Mouse (Mus musculus): ENCODE results near the gene Vwa2. TPM values are rescaled to one million over a fixed set of nuclear protein-coding genes. Genes with fewer than 3 reads are reported as not detected.

The Vwa2 gene
- polyA plus RNA-seq, 1 experiment from 2014 or later, result 0.63 TPM

- ATAC-seq (ENCODE audit: low FRiP score) (no peak), DNase-seq (ENCODE audit: low spot score) (no peak)
- WGBS, result 44% methylated on average over 6 of the region's 6 CpGs
- Histone ChIP-seq H3K9ac (ENCODE audit: low read depth, low read length) (no peak overlapping the region), H3K4me3 (ENCODE audit: low read depth, low read length) (no peak overlapping the region), H3K9me3 (ENCODE audit: control insufficient read depth, low read length) (no peaks in the 10 kb centered on the region), H3K27ac (ENCODE audit: low read depth, low read length) (no peak overlapping the region), H3K4me2 (replicated peaks; ENCODE audit: low read depth, low read length) (no peak overlapping the region), H3K36me3 (ENCODE audit: control insufficient read depth, insufficient read depth, low read length) (no peaks in the 10 kb centered on the region), H3K27me3 (ENCODE audit: control insufficient read depth, insufficient read depth, low read length) (no peaks in the 10 kb centered on the region), H3K4me1 (replicated peaks; ENCODE audit: control insufficient read depth, insufficient read depth, low read length) (no peaks in the 10 kb centered on the region)
These were observed 41.0 kb downstream of the Vwa2 start for GRCm38 (mm10) chr19:56915084-56915483.

- Histone ChIP-seq H3K36me3 (ENCODE audit: control insufficient read depth, insufficient read depth, low read length) (no peaks in the 10 kb centered on the region), H3K4me3 (ENCODE audit: low read depth, low read length) (no peak overlapping the region), H3K9me3 (ENCODE audit: control insufficient read depth, low read length) (no peaks in the 10 kb centered on the region), H3K9ac (ENCODE audit: low read depth, low read length) (no peak overlapping the region), H3K4me1 (replicated peaks; ENCODE audit: control insufficient read depth, insufficient read depth, low read length) (no peaks in the 10 kb centered on the region), H3K27me3 (ENCODE audit: control insufficient read depth, insufficient read depth, low read length) (no peaks in the 10 kb centered on the region), H3K27ac (ENCODE audit: low read depth, low read length) (no peak overlapping the region), H3K4me2 (replicated peaks; ENCODE audit: low read depth, low read length) (no peak overlapping the region)
- 32% methylated on average over 7 of the region's 7 CpGs for WGBS
- peak; percentile 63 for ATAC-seq (ENCODE audit: low FRiP score)
- peak; percentile 94 for DNase-seq (ENCODE audit: low spot score)
These were observed 45.6 kb downstream of the Vwa2 start for GRCm38 (mm10) chr19:56919628-56920027.

- Histone ChIP-seq H3K4me2 (replicated peaks; ENCODE audit: low read depth, low read length) (no peak overlapping the region), H3K9me3 (ENCODE audit: control insufficient read depth, low read length) (no peaks in the 10 kb centered on the region), H3K27ac (ENCODE audit: low read depth, low read length) (no peak overlapping the region), H3K27me3 (ENCODE audit: control insufficient read depth, insufficient read depth, low read length) (no peaks in the 10 kb centered on the region), H3K36me3 (ENCODE audit: control insufficient read depth, insufficient read depth, low read length) (no peaks in the 10 kb centered on the region), H3K4me1 (replicated peaks; ENCODE audit: control insufficient read depth, insufficient read depth, low read length) (no peaks in the 10 kb centered on the region), H3K4me3 (ENCODE audit: low read depth, low read length) (no peak overlapping the region), H3K9ac (ENCODE audit: low read depth, low read length) (no peak overlapping the region)
- WGBS, result 91% methylated on average over 13 of the region's 13 CpGs
- no peak for ATAC-seq (ENCODE audit: low FRiP score)
- DNase-seq (ENCODE audit: low spot score), result no peak
These were observed 46.2 kb downstream of the Vwa2 start for GRCm38 (mm10) chr19:56920232-56920631.

GRCm38 (mm10) chr19:56921744-56922143 is 47.7 kb downstream of the Vwa2 start:
- H3K4me3 ChIP-seq (ENCODE audit: low read depth, low read length), result no peak overlapping the region
- ATAC-seq (ENCODE audit: low FRiP score), result no peak
- no peaks in the 10 kb centered on the region for H3K27me3 ChIP-seq (ENCODE audit: control insufficient read depth, insufficient read depth, low read length)
- WGBS, result 80% methylated on average over 5 of the region's 5 CpGs
- H3K4me2 ChIP-seq (replicated peaks; ENCODE audit: low read depth, low read length), result no peak overlapping the region
- no peak overlapping the region for H3K9ac ChIP-seq (ENCODE audit: low read depth, low read length)
- no peaks in the 10 kb centered on the region for H3K9me3 ChIP-seq (ENCODE audit: control insufficient read depth, low read length)
- H3K4me1 ChIP-seq (replicated peaks; ENCODE audit: control insufficient read depth, insufficient read depth, low read length), result no peaks in the 10 kb centered on the region
- H3K27ac ChIP-seq (ENCODE audit: low read depth, low read length), result no peak overlapping the region
- DNase-seq (ENCODE audit: low spot score), result no peak
- no peaks in the 10 kb centered on the region for H3K36me3 ChIP-seq (ENCODE audit: control insufficient read depth, insufficient read depth, low read length)

- Histone ChIP-seq H3K4me2 (replicated peaks; ENCODE audit: low read depth, low read length) (no peak overlapping the region), H3K27me3 (ENCODE audit: control insufficient read depth, insufficient read depth, low read length) (no peaks in the 10 kb centered on the region), H3K9me3 (ENCODE audit: control insufficient read depth, low read length) (no peaks in the 10 kb centered on the region), H3K36me3 (ENCODE audit: control insufficient read depth, insufficient read depth, low read length) (no peaks in the 10 kb centered on the region), H3K4me3 (ENCODE audit: low read depth, low read length) (no peak overlapping the region), H3K4me1 (replicated peaks; ENCODE audit: control insufficient read depth, insufficient read depth, low read length) (no peaks in the 10 kb centered on the region), H3K9ac (ENCODE audit: low read depth, low read length) (no peak overlapping the region), H3K27ac (ENCODE audit: low read depth, low read length) (no peak overlapping the region)
- whole genome bisulfite sequencing, result 81% methylated on average over 3 of the region's 3 CpGs
- no peak for ATAC-seq (ENCODE audit: low FRiP score)
- DNase-seq (ENCODE audit: low spot score), result no peak
These were observed 55.3 kb downstream of the Vwa2 start for GRCm38 (mm10) chr19:56929392-56929791.

- no peaks in the 10 kb centered on the region for H3K36me3 ChIP-seq (ENCODE audit: control insufficient read depth, insufficient read depth, low read length)
- H3K4me1 ChIP-seq (replicated peaks; ENCODE audit: control insufficient read depth, insufficient read depth, low read length), result no peaks in the 10 kb centered on the region
- no peak for DNase-seq (ENCODE audit: low spot score)
- no peak overlapping the region for H3K4me3 ChIP-seq (ENCODE audit: low read depth, low read length)
- no peak overlapping the region for H3K27ac ChIP-seq (ENCODE audit: low read depth, low read length)
- H3K4me2 ChIP-seq (replicated peaks; ENCODE audit: low read depth, low read length), result no peak overlapping the region
- H3K27me3 ChIP-seq (ENCODE audit: control insufficient read depth, insufficient read depth, low read length), result no peaks in the 10 kb centered on the region
- no peak for ATAC-seq (ENCODE audit: low FRiP score)
- H3K9me3 ChIP-seq (ENCODE audit: control insufficient read depth, low read length), result no peaks in the 10 kb centered on the region
- 87% methylated on average over 9 of the region's 9 CpGs for WGBS
- no peak overlapping the region for H3K9ac ChIP-seq (ENCODE audit: low read depth, low read length)
These were observed 56.0 kb downstream of the Vwa2 start for GRCm38 (mm10) chr19:56930029-56930428.

GRCm38 (mm10) chr19:56933800-56934199 is 59.8 kb downstream of the Vwa2 start:
- ATAC-seq (ENCODE audit: low FRiP score) (no peak), DNase-seq (ENCODE audit: low spot score) (no peak)
- Histone ChIP-seq H3K27me3 (ENCODE audit: control insufficient read depth, insufficient read depth, low read length) (no peaks in the 10 kb centered on the region), H3K4me3 (ENCODE audit: low read depth, low read length) (no peak overlapping the region), H3K4me1 (replicated peaks; ENCODE audit: control insufficient read depth, insufficient read depth, low read length) (no peaks in the 10 kb centered on the region), H3K9ac (ENCODE audit: low read depth, low read length) (no peak overlapping the region), H3K4me2 (replicated peaks; ENCODE audit: low read depth, low read length) (no peak overlapping the region), H3K9me3 (ENCODE audit: control insufficient read depth, low read length) (no peaks in the 10 kb centered on the region), H3K36me3 (ENCODE audit: control insufficient read depth, insufficient read depth, low read length) (no peaks in the 10 kb centered on the region), H3K27ac (ENCODE audit: low read depth, low read length) (no peak overlapping the region)
- WGBS, result 81% methylated on average over 3 of the region's 3 CpGs

- no peak for ATAC-seq (ENCODE audit: low FRiP score)
- no peak for DNase-seq (ENCODE audit: low spot score)
- no peaks in the 10 kb centered on the region for H3K4me1 ChIP-seq (replicated peaks; ENCODE audit: control insufficient read depth, insufficient read depth, low read length)
- H3K4me2 ChIP-seq (replicated peaks; ENCODE audit: low read depth, low read length), result no peak overlapping the region
- H3K9ac ChIP-seq (ENCODE audit: low read depth, low read length), result no peak overlapping the region
- H3K27me3 ChIP-seq (ENCODE audit: control insufficient read depth, insufficient read depth, low read length), result no peaks in the 10 kb centered on the region
- no peaks in the 10 kb centered on the region for H3K9me3 ChIP-seq (ENCODE audit: control insufficient read depth, low read length)
- H3K4me3 ChIP-seq (ENCODE audit: low read depth, low read length), result no peak overlapping the region
- WGBS, result 89% methylated on average over 6 of the region's 6 CpGs
- H3K27ac ChIP-seq (ENCODE audit: low read depth, low read length), result no peak overlapping the region
- no peaks in the 10 kb centered on the region for H3K36me3 ChIP-seq (ENCODE audit: control insufficient read depth, insufficient read depth, low read length)
These were observed 61.1 kb downstream of the Vwa2 start for GRCm38 (mm10) chr19:56935111-56935510.

- no peak overlapping the region for H3K4me2 ChIP-seq (replicated peaks; ENCODE audit: low read depth, low read length)
- ATAC-seq (ENCODE audit: low FRiP score), result no peak
- no peak overlapping the region for H3K4me3 ChIP-seq (ENCODE audit: low read depth, low read length)
- H3K4me1 ChIP-seq (replicated peaks; ENCODE audit: control insufficient read depth, insufficient read depth, low read length), result no peaks in the 10 kb centered on the region
- 80% methylated on average over 7 of the region's 7 CpGs for WGBS
- no peaks in the 10 kb centered on the region for H3K9me3 ChIP-seq (ENCODE audit: control insufficient read depth, low read length)
- DNase-seq (ENCODE audit: low spot score), result peak; percentile 18
- H3K9ac ChIP-seq (ENCODE audit: low read depth, low read length), result no peak overlapping the region
- H3K27ac ChIP-seq (ENCODE audit: low read depth, low read length), result no peak overlapping the region
- no peaks in the 10 kb centered on the region for H3K36me3 ChIP-seq (ENCODE audit: control insufficient read depth, insufficient read depth, low read length)
- H3K27me3 ChIP-seq (ENCODE audit: control insufficient read depth, insufficient read depth, low read length), result no peaks in the 10 kb centered on the region
These were observed 61.7 kb downstream of the Vwa2 start for GRCm38 (mm10) chr19:56935777-56936176.

Measured in hindbrain, embryonic 11.5 days (tissue).